Mouse (Mus musculus) left cerebral cortex, postnatal 14 days (tissue): Measurements from ENCODE around the gene Lztr1. TPM values are rescaled to one million over a fixed set of nuclear protein-coding genes. Genes with fewer than 3 reads are reported as not detected.
A peak's percentile ranks its signal among the peaks of the same experiment; 100 is the strongest.

Experiments used
- DNase-seq, 2 experiments: peaks; one replicate each; pipeline ENCODE4 v3.0.0; 2021 to 2022; ENCODE audit warnings: low spot score in 2 of 2, mixed read lengths in 1 of 2
- intact Hi-C: fragments of 180-260 bp; cut with DNase I; formaldehyde crosslinking; loops from one replicate; pipeline ENCODE4 v1.15.1; 2025
- long read RNA-seq, 2 experiments: library from polyadenylated mRNA; stranded (forward); transcript quantifications; one replicate each; pipeline ENCODE4 v2.0.0; 2021
- total RNA-seq, 2 experiments: library from RNA; stranded (reverse); gene quantifications; 2 replicates each; pipeline ENCODE4 v1.2.3; 2021

The Lztr1 gene
- 100 to 1,000 TPM; 163 to 176 TPM for total RNA-seq
- long read RNA-seq, experiment 1, transcript Lztr1-201 (21 exons, 3,394 nt) = major isoform, 188 of 263 reads
- long read RNA-seq, experiment 1, partial matches to known transcripts = 44 of 263 reads
- long read RNA-seq, experiment 1, other reads (novel, unspliced or antisense) = 30 of 263 reads
- long read RNA-seq, experiment 2, transcript Lztr1-201 (21 exons, 3,394 nt) = major isoform, 129 of 191 reads
- long read RNA-seq, experiment 2, partial matches to known transcripts = 22 of 191 reads
- long read RNA-seq, experiment 2, other reads (novel, unspliced or antisense) = 40 of 191 reads

- peak; percentile 87 to 90 for DNase-seq
- intact Hi-C loops = no loop called here
These were observed at the start of gene Lztr1 for GRCm38 (mm10) chr16:17508546-17509239. TSS of gene Lztr1 (plus strand) at chr16:17508688.

DNA sequence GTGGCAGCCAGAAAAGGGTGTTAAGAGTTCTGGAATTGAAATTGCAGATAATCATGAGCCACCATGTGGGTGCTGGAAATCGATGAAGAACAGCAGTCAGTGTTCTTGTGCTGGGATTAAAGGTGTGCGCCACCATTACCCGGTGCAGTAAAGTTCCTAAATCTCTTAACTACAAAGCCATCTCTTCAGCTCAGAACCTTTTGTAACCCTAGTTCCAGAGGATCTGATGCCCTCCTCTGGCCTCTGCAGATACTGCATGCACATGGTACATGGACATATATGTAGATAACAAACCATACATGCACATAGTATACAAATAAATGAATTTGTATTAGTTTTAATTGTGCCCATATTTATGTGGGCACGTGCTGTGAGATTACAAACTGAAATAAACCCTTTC is 48.2 kb upstream of the Lztr1 start:
- peak in 1 of 2 experiments; percentile 28 for DNase-seq
- intact Hi-C loops = no loop called here

DNA sequence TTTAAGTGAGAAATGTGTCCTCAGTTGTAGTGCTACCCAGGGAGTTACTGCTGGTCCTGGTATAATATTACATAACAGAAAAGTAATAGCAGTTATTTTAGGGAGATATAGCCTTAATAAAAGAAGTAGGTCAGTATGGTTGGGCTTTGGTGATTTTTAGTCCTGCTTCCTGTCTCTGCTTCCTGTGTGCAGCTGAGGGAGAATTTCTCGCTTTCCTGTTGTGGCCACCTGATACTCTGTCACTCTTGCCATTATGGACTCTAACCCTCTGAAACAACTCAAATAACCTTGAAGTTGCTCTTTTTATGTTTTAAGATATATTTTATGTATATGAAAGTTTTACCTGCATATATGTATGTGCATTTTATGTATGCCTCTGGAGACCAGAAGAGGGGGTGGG is 46.9 kb upstream of the Lztr1 start:
- no peak for DNase-seq
- intact Hi-C loops = no loop called here

- DNase-seq = no peak
- intact Hi-C loops = no loop called here
These were observed 45.3 kb upstream of the Lztr1 start for GRCm38 (mm10) chr16:17463184-17463583.

- DNase-seq = no peak
- intact Hi-C loops = no loop called here
These were observed 41.4 kb upstream of the Lztr1 start for GRCm38 (mm10) chr16:17466875-17467663.

DNA sequence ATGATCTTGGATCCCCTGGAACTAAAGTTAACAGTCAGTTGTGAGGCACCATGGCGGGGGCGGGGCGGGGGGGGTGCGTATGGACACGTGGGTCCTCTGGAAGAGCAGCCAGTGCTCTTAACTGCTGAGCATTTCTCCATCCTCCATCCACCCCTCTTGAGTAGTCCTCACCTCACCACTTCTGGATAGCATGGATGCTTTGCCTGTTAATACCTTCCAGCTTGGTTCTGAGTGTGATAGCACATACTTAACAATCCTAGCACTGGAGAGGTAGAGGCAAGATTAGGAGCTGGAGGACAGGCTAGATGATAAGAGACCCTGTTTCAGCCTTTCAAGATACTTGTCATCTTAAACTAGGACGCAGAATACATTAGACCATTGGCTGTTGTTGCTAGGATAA is 36.0 kb upstream of the Lztr1 start:
- DNase-seq = no peak
- intact Hi-C loops = no loop called here

DNA sequence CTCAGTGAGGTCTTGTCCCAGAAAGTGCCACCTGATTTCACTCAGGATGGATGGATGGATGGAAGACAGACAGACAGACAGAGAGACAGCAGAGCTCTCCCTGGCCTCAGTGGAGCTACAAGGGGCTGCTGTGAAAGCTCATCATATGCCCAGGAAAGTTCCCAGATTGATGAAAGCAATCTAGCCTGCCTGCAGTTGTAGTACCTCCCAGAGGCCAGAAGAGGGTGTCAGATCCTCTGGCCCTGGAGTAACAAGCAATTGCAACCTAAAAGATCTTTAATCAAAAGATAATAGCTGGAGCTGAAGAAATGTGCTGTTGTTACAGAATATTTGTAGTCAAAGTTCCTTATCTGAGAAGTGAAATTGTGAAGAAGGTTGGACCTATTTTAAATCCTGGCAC is 34.4 kb upstream of the Lztr1 start:
- intact Hi-C loops = no loop called here

GRCm38 (mm10) chr16:17474761-17475160 is 33.7 kb upstream of the Lztr1 start:
- intact Hi-C loops = no loop called here
- no peak for DNase-seq

More for the DNA sequence above, 34.4 kb upstream of the Lztr1 start:
- peak; percentile 41 to 45 for DNase-seq

DNA sequence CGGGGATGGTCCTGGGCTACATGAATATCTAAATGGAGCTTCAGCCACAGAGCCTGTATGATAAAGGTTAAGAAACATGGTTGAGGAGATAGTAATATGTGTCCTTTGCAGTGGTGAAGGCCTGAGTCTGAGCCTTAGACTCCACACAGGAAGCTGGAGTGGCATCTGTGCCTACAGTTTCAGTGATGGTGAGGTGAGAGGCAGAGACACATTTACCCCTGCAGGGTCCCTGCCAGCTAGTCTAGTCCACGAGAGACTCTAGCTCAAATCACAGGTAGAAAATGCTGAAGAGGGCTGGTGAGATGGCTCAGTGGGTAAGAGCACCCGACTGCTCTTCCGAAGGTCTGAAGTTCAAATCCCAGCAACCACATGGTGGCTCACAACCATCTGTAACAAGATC is 33.2 kb upstream of the Lztr1 start:
- intact Hi-C loops = no loop called here
- no peak for DNase-seq

DNA sequence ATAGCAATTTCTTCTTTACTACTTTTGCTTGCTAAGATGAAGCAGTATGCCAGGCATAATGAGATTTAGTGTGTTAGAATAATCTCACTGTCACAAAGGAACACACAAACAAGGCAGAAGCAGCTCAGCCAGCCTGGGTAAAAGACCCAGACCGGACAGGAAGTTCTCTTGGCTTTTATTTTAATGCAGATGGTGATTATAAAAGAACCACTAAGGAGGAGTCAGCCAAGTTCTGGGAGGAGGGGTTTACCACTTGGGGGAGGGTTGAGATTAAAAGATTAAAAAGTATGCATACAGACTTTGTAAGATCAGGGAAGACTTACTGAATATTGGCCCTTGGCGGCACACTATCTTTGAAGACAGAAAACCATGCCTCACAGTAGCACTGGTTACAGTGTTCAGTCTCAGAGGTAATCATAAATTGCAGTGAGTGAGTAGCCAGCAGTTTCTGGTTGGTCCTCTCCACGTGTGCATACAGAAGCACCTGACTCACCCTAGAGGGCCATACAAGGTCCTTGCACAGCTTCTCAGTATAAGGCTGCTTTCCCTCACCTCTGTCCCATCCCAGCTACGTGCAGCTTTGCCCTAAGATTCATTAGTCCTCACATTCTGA is 30.1 kb upstream of the Lztr1 start:
- intact Hi-C loops = no loop called here

DNA sequence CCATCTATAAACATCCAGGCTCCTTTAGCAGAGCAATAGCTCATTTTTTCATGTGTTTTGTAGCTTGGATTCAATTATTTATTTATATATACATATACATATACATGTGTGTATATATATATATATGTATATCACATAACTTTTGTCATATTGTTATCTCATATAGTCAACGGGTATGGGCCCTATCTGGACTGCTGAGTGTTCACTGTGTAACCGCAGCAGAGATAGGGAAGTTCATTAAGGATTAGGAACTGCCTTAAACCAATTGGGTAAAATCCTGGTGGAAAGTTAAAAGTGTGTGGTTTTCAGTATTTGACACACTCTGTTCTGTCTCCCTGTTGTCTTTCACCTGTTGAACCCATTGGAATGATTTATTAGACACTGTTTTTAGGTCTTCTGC is 27.0 kb upstream of the Lztr1 start:
- intact Hi-C loops = no loop called here
- no peak for DNase-seq

More for the DNA sequence above, 30.1 kb upstream of the Lztr1 start:
- no peak for DNase-seq

GRCm38 (mm10) chr16:17486505-17486904 is 22.0 kb upstream of the Lztr1 start:
- intact Hi-C loops = no loop called here
- DNase-seq = peak in 1 of 2 experiments; percentile 31

- intact Hi-C loops = no loop called here
- peak in 1 of 2 experiments; percentile 44 for DNase-seq
These were observed 19.7 kb upstream of the Lztr1 start for GRCm38 (mm10) chr16:17488478-17489468.

- intact Hi-C loops = no loop called here
- DNase-seq = no peak
These were observed 18.9 kb upstream of the Lztr1 start, which contains the start of gene Aifm3 for GRCm38 (mm10) chr16:17489469-17490111. TSS of gene Aifm3 (plus strand) at chr16:17489611.

DNA sequence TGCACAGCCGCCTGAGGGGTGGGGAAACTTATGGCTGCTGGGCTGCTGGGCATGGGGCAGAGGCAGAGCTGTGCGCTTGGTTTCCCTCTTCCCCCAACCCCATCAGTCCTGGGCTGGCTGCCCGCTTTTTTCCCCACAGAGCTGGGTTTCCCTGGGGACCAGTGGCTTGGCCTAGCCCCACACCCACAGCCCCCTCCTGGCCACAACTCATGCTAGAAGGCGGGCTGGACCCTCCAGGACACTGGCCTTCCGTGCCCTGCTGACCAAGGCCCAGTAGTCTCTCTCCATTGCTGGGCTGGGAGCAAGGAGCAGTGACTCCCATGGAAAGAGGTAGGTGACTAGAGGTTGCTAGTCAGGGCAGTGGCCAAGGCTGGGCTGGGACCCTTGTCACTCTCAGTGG is 17.3 kb upstream of the Lztr1 start:
- intact Hi-C loops = no loop called here
- DNase-seq = peak in 1 of 2 experiments; percentile 35

DNA sequence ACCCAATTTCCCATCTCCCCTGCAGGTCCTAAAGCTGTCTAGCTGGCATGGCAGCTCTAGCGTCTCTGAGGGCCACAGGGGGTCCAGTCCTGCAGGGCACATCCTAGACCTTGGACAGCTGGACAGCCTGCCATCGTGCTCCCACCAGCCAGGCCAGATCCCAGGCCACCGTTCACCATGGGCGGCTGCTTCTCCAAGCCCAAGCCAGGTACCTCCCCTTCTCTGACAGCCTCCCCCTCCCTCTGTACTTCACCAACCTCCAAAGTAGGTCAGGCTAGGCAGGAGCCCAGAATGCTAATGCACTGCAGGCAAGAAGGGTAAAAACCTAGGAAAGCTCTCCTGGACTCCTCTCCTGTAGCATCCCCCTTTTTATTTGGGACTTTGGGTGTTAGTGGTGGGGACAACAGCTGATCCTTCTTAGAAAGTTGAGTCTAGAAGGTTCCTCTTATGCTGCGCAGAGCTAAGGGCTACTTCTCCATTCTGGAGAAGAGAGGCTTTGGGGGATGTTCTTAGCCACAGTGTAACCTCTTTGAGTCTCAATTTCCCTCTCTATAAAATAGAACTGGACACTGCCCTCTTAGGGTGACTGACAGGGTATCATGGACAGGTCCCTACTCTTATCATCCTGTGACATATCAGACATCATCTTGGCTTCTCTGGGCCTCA is 16.5 kb upstream of the Lztr1 start:
- intact Hi-C loops = no loop called here
- DNase-seq = peak; percentile 26 to 35

- DNase-seq = peak; percentile 93 to 98
- intact Hi-C loops = no loop called here
These were observed 11.8 kb upstream of the Lztr1 start for GRCm38 (mm10) chr16:17496499-17497305.
